Mouse (Mus musculus) macrophage (primary cell): Measurements from ENCODE around the gene Inafm2. TPM values are rescaled to one million over a fixed set of nuclear protein-coding genes. Genes with fewer than 3 reads are reported as not detected.
A peak's percentile ranks its signal among the peaks of the same experiment; 100 is the strongest.

Source experiments
- H3K27ac ChIP-seq: fragments of 350-480 bp; formaldehyde crosslinking; 2 replicates; pipeline ENCODE4 v1.9.0; 2021
- H3K36me3 ChIP-seq: fragments of 350-480 bp; formaldehyde crosslinking; 2 replicates; pipeline ENCODE4 v1.9.0; 2021; ENCODE audit errors: inconsistent target
- H3K4me3 ChIP-seq: fragments of 350-480 bp; formaldehyde crosslinking; 2 replicates; pipeline ENCODE4 v1.9.0; 2021; ENCODE audit errors: inconsistent target
- H3K79me2 ChIP-seq: fragments of 350-480 bp; formaldehyde crosslinking; 2 replicates; pipeline ENCODE4 v1.9.0; 2021; ENCODE audit errors: inconsistent target
- WGBS: methylation state at CpG from one replicate; pipeline ENCODE4 v1.1.7; 2026; ENCODE audit warnings: inconsistent platforms; ENCODE audit not compliant: missing documents; 5-methylcytosine and 5-hydroxymethylcytosine counted together
- polyA plus RNA-seq: library from polyadenylated mRNA; stranded (reverse); fragments of 250-400 nt; gene quantifications from 3 replicates; pipeline ENCODE4 v1.2.4, GENCODE M21; 2018; ENCODE audit warnings: inconsistent platforms

The Inafm2 gene
- polyA plus RNA-seq, 1 experiment from 2014 or later, result 5.4 TPM

GRCm38 (mm10) chr2:118776295-118776694, 30.7 kb downstream of the Inafm2 start:
- no peaks in the 10 kb centered on the region for H3K36me3 ChIP-seq
- H3K27ac ChIP-seq, result no peak overlapping the region
- H3K4me3 ChIP-seq, result no peak overlapping the region
- no peaks in the 10 kb centered on the region for H3K79me2 ChIP-seq
- WGBS, result 63% methylated on average over 2 of the region's 2 CpGs

DNA sequence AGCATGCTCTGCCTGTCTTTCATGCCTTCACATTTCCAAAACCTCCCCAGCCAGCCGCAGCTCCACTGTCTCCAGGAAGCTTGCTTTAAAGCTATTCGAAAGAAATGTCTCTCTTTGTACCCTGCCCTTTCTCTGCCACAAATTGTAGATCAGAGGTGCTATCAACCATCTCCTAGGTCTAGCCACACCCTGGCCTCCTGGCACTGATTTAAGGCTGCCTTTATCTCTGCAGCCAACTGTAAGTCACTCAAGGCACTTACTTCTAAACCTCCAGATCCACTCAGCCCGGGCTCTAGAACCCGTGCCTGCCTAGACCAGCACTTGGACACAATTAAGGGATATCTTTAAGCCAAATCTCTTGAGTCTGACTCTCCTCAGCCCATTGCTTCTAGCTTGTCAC, 32.9 kb downstream of the Inafm2 start:
- Histone ChIP-seq H3K36me3 (no peaks in the 10 kb centered on the region), H3K4me3 (no peak overlapping the region), H3K27ac (no peak overlapping the region), H3K79me2 (no peaks in the 10 kb centered on the region)
- 94% methylated on average over 4 of the region's 4 CpGs for WGBS

DNA sequence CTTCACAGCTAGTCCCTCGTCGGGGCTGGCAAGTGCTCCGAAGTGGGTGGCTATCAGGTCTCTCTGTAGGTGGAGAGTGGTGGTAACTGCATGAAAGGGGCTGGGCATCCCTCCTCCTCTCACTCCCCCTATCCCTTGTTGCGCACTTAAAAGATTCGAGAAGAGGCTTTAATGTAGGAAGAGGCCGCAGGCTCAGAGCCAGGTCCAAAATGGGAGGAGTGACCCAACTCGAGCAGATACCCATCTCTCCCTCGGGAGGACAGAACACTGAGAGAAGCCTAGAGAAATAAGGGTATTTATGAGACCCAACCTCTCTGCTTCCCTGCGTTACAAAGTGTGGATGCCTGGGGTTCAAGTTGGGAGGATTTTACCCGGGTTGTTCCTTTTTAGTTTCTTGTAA, 33.5 kb downstream of the Inafm2 start:
- peak overlapping the region; percentile 7; the same call in 1 of the 2 replicates for H3K4me3 ChIP-seq
- H3K36me3 ChIP-seq, result no peaks in the 10 kb centered on the region
- 39% methylated on average over 10 of the region's 10 CpGs for WGBS
- no peak overlapping the region for H3K27ac ChIP-seq
- no peaks in the 10 kb centered on the region for H3K79me2 ChIP-seq

GRCm38 (mm10) chr2:118779504-118780480, 34.2 kb downstream of the Inafm2 start, which contains the start of gene Disp2:
TSS of gene Disp2 (plus strand) at chr2:118779719.
- 16% methylated on average over 39 of the region's 39 CpGs for WGBS
- Histone ChIP-seq H3K27ac (no peak within 1 kb of the TSS), H3K36me3 (no peaks in the 10 kb centered on the region), H3K79me2 (no peaks in the 10 kb centered on the region), H3K4me3 (peak within 1 kb of the TSS; percentile 7; the same call in 1 of the 2 replicates)

GRCm38 (mm10) chr2:118781115-118781514, 35.6 kb downstream of the Inafm2 start:
- WGBS, result 70% methylated on average over 1 of the region's 1 CpGs
- no peak overlapping the region for H3K27ac ChIP-seq
- H3K79me2 ChIP-seq, result no peaks in the 10 kb centered on the region
- H3K4me3 ChIP-seq, result no peak overlapping the region
- H3K36me3 ChIP-seq, result no peaks in the 10 kb centered on the region

- H3K4me3 ChIP-seq, result no peak overlapping the region
- 43% methylated on average over 4 of the region's 4 CpGs for WGBS
- H3K36me3 ChIP-seq, result no peaks in the 10 kb centered on the region
These were observed 36.7 kb downstream of the Inafm2 start for GRCm38 (mm10) chr2:118782303-118782702.

GRCm38 (mm10) chr2:118783093-118783492, 37.5 kb downstream of the Inafm2 start:
- 65% methylated on average over 5 of the region's 5 CpGs for WGBS
- no peaks in the 10 kb centered on the region for H3K36me3 ChIP-seq
- no peak overlapping the region for H3K27ac ChIP-seq
- no peaks in the 10 kb centered on the region for H3K79me2 ChIP-seq
- H3K4me3 ChIP-seq, result no peak overlapping the region

More at GRCm38 (mm10) chr2:118782303-118782702, 36.7 kb downstream of the Inafm2 start:
- H3K27ac ChIP-seq, result no peak overlapping the region
- H3K79me2 ChIP-seq, result no peaks in the 10 kb centered on the region

GRCm38 (mm10) chr2:118783663-118784062, 38.1 kb downstream of the Inafm2 start:
- H3K27ac ChIP-seq, result no peak overlapping the region
- H3K4me3 ChIP-seq, result no peak overlapping the region
- WGBS, result 98% methylated on average over 6 of the region's 7 CpGs
- no peaks in the 10 kb centered on the region for H3K36me3 ChIP-seq
- H3K79me2 ChIP-seq, result no peaks in the 10 kb centered on the region

DNA sequence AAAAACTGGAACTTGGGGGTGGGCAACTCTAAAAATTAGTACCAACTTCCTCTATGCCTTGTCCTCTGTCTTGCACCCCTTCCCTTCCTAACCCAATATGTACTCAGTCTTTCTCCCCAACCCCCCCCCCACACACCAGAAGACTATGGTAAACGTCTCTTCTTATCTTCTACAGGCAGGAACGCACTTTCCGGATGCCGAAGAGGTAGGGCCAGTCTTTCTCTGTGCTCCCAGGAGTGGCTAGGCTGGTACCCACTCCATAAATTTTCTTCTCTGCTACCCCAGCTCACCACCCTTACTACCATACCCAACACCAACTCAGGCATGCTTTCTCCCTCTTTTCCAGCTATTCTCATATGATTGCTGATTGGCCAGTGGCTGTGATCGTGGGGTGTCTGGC, 41.0 kb downstream of the Inafm2 start:
- H3K79me2 ChIP-seq, result no peaks in the 10 kb centered on the region
- no peaks in the 10 kb centered on the region for H3K36me3 ChIP-seq
- WGBS, result 88% methylated on average over 5 of the region's 5 CpGs
- H3K27ac ChIP-seq, result no peak overlapping the region
- no peak overlapping the region for H3K4me3 ChIP-seq

- no peak overlapping the region for H3K4me3 ChIP-seq
- no peaks in the 10 kb centered on the region for H3K79me2 ChIP-seq
- H3K27ac ChIP-seq, result no peak overlapping the region
- WGBS, result 93% methylated on average over 11 of the region's 11 CpGs
- no peaks in the 10 kb centered on the region for H3K36me3 ChIP-seq
These were observed 43.9 kb downstream of the Inafm2 start for GRCm38 (mm10) chr2:118789501-118789900.

- no peak overlapping the region for H3K4me3 ChIP-seq
- H3K36me3 ChIP-seq, result no peaks in the 10 kb centered on the region
- H3K79me2 ChIP-seq, result no peaks in the 10 kb centered on the region
- WGBS, result 80% methylated on average over 11 of the region's 12 CpGs
- H3K27ac ChIP-seq, result no peak overlapping the region
These were observed 44.6 kb downstream of the Inafm2 start for GRCm38 (mm10) chr2:118790221-118790550.

GRCm38 (mm10) chr2:118790551-118791525, 45.3 kb downstream of the Inafm2 start:
- Histone ChIP-seq H3K27ac (no peak overlapping the region), H3K4me3 (no peak overlapping the region), H3K79me2 (no peaks in the 10 kb centered on the region), H3K36me3 (no peaks in the 10 kb centered on the region)
- WGBS, result 41% methylated on average over 44 of the region's 44 CpGs

DNA sequence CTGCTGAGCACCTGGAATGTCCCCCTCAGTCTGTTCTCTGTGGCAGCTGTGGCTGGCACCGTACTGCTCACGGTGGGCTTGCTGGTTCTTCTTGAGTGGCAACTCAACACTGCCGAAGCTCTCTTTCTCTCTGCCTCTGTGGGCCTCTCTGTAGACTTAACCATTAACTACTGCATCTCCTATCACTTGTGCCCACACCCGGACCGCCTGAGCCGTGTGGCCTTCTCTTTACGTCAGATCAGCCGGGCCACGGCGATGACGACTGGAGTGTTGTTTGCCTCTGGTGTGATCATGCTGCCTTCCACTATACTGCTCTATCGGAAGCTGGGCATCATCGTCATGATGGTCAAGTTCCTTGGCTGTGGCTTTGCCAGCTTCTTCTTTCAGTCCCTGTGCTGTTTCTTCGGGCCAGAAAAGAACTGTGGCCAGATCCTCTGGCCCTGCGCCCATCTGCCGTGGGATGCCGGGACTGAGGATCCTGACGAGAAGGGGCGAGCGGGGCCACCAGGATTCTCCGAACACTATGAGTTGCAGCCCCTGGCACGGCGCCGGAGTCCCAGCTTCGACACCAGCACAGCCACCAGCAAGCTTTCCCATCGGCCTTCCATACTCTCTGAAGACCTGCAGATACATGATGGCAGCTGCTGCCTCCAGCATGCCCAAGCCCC, 46.2 kb downstream of the Inafm2 start:
- H3K36me3 ChIP-seq, result no peaks in the 10 kb centered on the region
- no peak overlapping the region for H3K4me3 ChIP-seq
- WGBS, result 92% methylated on average over 26 of the region's 26 CpGs
- H3K27ac ChIP-seq, result no peak overlapping the region
- no peaks in the 10 kb centered on the region for H3K79me2 ChIP-seq

GRCm38 (mm10) chr2:118792259-118792613, 46.7 kb downstream of the Inafm2 start:
- no peak overlapping the region for H3K27ac ChIP-seq
- 93% methylated on average over 4 of the region's 4 CpGs for WGBS
- no peak overlapping the region for H3K4me3 ChIP-seq
- no peaks in the 10 kb centered on the region for H3K79me2 ChIP-seq
- H3K36me3 ChIP-seq, result no peaks in the 10 kb centered on the region
